Mouse (Mus musculus) megakaryocyte, embryonic 14.5 days (primary cell): Measurements from ENCODE around the gene Clec10a. TPM values are rescaled to one million over a fixed set of nuclear protein-coding genes. Genes with fewer than 3 reads are reported as not detected.
"Not testable (repeated sequence)": the region's sequence is repeated elsewhere in the genome, so short reads cannot be mapped to it uniquely, and the experiment has no call there.

Experiments
- H3K27me3 ChIP-seq: replicated peaks from 2 replicates; pipeline ENCODE3; 2012; ENCODE audit warnings: inconsistent platforms
- H3K36me3 ChIP-seq: replicated peaks from 2 replicates; pipeline ENCODE3; 2012; ENCODE audit warnings: low read length, inconsistent platforms, mixed read lengths
- H3K4me1 ChIP-seq: 2 replicates; pipeline ENCODE4 v1.6.1; 2012; ENCODE audit warnings: inconsistent platforms
- H3K4me3 ChIP-seq: replicated peaks from 2 replicates; pipeline ENCODE3; 2012; ENCODE audit warnings: moderate library complexity, mild to moderate bottlenecking, inconsistent platforms
- H3K9me3 ChIP-seq: 2 replicates; pipeline ENCODE4 v1.6.1; 2012; ENCODE audit warnings: inconsistent platforms
- FLI1 ChIP-seq: IDR thresholded peaks from 2 replicates; pipeline ENCODE4 v1.6.1; 2012; ENCODE audit warnings: low read length, inconsistent platforms, mixed read lengths
- GATA1 ChIP-seq: IDR thresholded peaks from 3 replicates; pipeline ENCODE4 v1.6.1; 2012; ENCODE audit warnings: mixed read lengths, low read length, inconsistent platforms, borderline replicate concordance
- polyA plus RNA-seq: library from polyadenylated mRNA; stranded (reverse); fragments of >175 nt; gene quantifications from 2 replicates; pipeline ENCODE4 v1.2.3, GENCODE M21; 2012; ENCODE audit warnings: low replicate concordance; ENCODE audit not compliant: insufficient read depth

The Clec10a gene
- polyA plus RNA-seq = 0.93 TPM in 1 of 2 replicates, not detected in the other

- not testable (repeated sequence) for H3K27me3 ChIP-seq, H3K9me3 ChIP-seq, H3K4me3 ChIP-seq, H3K4me1 ChIP-seq, H3K36me3 ChIP-seq
Observed at GRCm38 (mm10) chr11:70155897-70156296, at the start of gene Clec10a. Gene Clec10a, plus strand, starts transcription at chr11:70156197.

- no peaks in the 10 kb centered on the region for H3K9me3 ChIP-seq
- H3K4me1 ChIP-seq = peaks cover 18% of the 10 kb centered on the region
- peaks cover 41% of the 10 kb centered on the region for H3K27me3 ChIP-seq
- no peak for TF ChIP-seq FLI1
- TF ChIP-seq GATA1 = no peak
- no peaks in the 10 kb centered on the region for H3K36me3 ChIP-seq
- no peak overlapping the region for H3K4me3 ChIP-seq
Observed at GRCm38 (mm10) chr11:70107085-70107484, 48.9 kb upstream of the Clec10a start.

GRCm38 (mm10) chr11:70110146-70110545 lies 45.9 kb upstream of the Clec10a start:
- Histone ChIP-seq H3K9me3 (no peaks in the 10 kb centered on the region), H3K36me3 (no peaks in the 10 kb centered on the region), H3K4me3 (no peak overlapping the region), H3K27me3 (peaks cover 43% of the 10 kb centered on the region), H3K4me1 (peaks cover 29% of the 10 kb centered on the region)
- no peak for TF ChIP-seq FLI1
- TF ChIP-seq GATA1 = no peak

- Histone ChIP-seq H3K4me3 (no peak overlapping the region), H3K36me3 (no peaks in the 10 kb centered on the region), H3K27me3 (peaks cover 27% of the 10 kb centered on the region), H3K9me3 (peaks cover 20% of the 10 kb centered on the region), H3K4me1 (peaks cover 17% of the 10 kb centered on the region)
- TF ChIP-seq FLI1 (no peak), GATA1 (no peak)
Observed at GRCm38 (mm10) chr11:70114562-70114961, 41.4 kb upstream of the Clec10a start.

- peaks cover 30% of the 10 kb centered on the region for H3K9me3 ChIP-seq
- H3K4me1 ChIP-seq = peaks cover 12% of the 10 kb centered on the region
- H3K4me3 ChIP-seq = no peak overlapping the region
- no peaks in the 10 kb centered on the region for H3K36me3 ChIP-seq
- TF ChIP-seq FLI1 (no peak), GATA1 (no peak)
- peaks cover 28% of the 10 kb centered on the region for H3K27me3 ChIP-seq
Observed at GRCm38 (mm10) chr11:70115901-70116300, 40.1 kb upstream of the Clec10a start.

GRCm38 (mm10) chr11:70129926-70130379 lies 26.0 kb upstream of the Clec10a start, which contains the start of gene Mgl2:
Gene Mgl2, plus strand, starts transcription at chr11:70130329.
- Histone ChIP-seq H3K4me3 (no peak within 1 kb of the TSS), H3K9me3 (no peaks in the 10 kb centered on the region), H3K27me3 (peaks cover 25% of the 10 kb centered on the region), H3K36me3 (no peaks in the 10 kb centered on the region), H3K4me1 (peaks cover 16% of the 10 kb centered on the region)
- TF ChIP-seq FLI1 (no peak), GATA1 (no peak)

- not testable (repeated sequence) for H3K9me3 ChIP-seq, H3K4me3 ChIP-seq, H3K36me3 ChIP-seq, H3K4me1 ChIP-seq
- H3K27me3 ChIP-seq = peaks cover 44% of the 10 kb centered on the region
Observed at GRCm38 (mm10) chr11:70135001-70135400, 21.0 kb upstream of the Clec10a start.

- H3K4me3 ChIP-seq, H3K9me3 ChIP-seq, H3K4me1 ChIP-seq, H3K36me3 ChIP-seq: not testable (repeated sequence)
- H3K27me3 ChIP-seq = peaks cover 45% of the 10 kb centered on the region
Observed at GRCm38 (mm10) chr11:70135925-70136324, 20.1 kb upstream of the Clec10a start.

GRCm38 (mm10) chr11:70139171-70139570 lies 16.8 kb upstream of the Clec10a start:
- Histone ChIP-seq H3K36me3 (no peaks in the 10 kb centered on the region), H3K4me1 (no peaks in the 10 kb centered on the region), H3K27me3 (peaks cover 36% of the 10 kb centered on the region), H3K4me3 (no peak overlapping the region), H3K9me3 (no peaks in the 10 kb centered on the region)
- no peak for TF ChIP-seq FLI1
- TF ChIP-seq GATA1 = no peak

- H3K9me3 ChIP-seq = no peaks in the 10 kb centered on the region
- TF ChIP-seq GATA1 (no peak), FLI1 (no peak)
- H3K4me3 ChIP-seq = no peak overlapping the region
- H3K36me3 ChIP-seq = no peaks in the 10 kb centered on the region
- no peaks in the 10 kb centered on the region for H3K4me1 ChIP-seq
- peaks cover 18% of the 10 kb centered on the region for H3K27me3 ChIP-seq
Observed at GRCm38 (mm10) chr11:70151072-70151471, 4.9 kb upstream of the Clec10a start.

- peaks cover 14% of the 10 kb centered on the region for H3K4me1 ChIP-seq
- no peaks in the 10 kb centered on the region for H3K36me3 ChIP-seq
- TF ChIP-seq FLI1 (no peak), GATA1 (no peak)
- H3K9me3 ChIP-seq = no peaks in the 10 kb centered on the region
- H3K27me3 ChIP-seq = peaks cover 36% of the 10 kb centered on the region
- H3K4me3 ChIP-seq = no peak overlapping the region
Observed at GRCm38 (mm10) chr11:70162336-70162735, 6.3 kb downstream of the Clec10a start.
